Comparison of ENCODE assay signal across 12 mouse cellular contexts in the genomic region with DNA sequence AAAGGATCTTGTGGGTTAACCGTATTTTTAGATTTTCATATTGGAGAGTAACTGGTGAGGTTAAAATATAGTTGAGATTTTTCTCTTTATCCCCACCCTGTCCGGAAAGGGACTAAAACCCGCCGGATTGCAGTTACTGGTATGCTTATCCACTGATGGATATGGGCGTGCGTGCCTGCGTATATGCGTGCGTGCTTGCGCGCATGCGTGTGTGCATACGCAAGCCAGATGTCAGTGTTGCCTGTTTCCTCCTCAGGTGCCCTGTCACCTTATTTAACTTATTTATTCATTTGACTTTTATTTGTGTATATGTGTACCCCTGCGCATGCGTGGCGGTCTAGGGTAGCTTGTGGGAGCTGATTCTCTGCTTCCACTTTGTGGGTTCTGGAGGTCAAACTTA.
"Had no signal": no experiment of that assay in that cellular context is flagged by ENCODE, and none has a peak within 500 bp of the region (broad histone marks: within the 10 kb centered on the region; RNA-seq: fewer than 3 reads in every experiment).

No protein-coding gene starts in this region.

- H3K4me3 ChIP-seq: left cerebral cortex, adult 2 months; limb, embryonic 15.5 days; liver, embryonic 12.5 days; midbrain, embryonic 12.5 days had no signal

- ATAC-seq: inflammation-experienced regulatory T-cells, adult 6 months; intestine, postnatal 0 days; liver, embryonic 12.5 days; midbrain, embryonic 16.5 days had no signal

- H3K9me3 ChIP-seq: limb, embryonic 15.5 days; liver, embryonic 12.5 days; midbrain, embryonic 12.5 days had no signal

- H3K27me3 ChIP-seq: limb, embryonic 15.5 days; midbrain, embryonic 12.5 days had no signal

- H3K36me3 ChIP-seq: liver, embryonic 12.5 days; midbrain, embryonic 12.5 days had no signal

- DNase-seq: kidney, adult 8-10 months; kidney, postnatal 25 days; lung, postnatal 14 days; thymus, adult 2 months; thymus, postnatal 25 days had no signal
